Mouse (Mus musculus) heart, postnatal 36 days (tissue): Measurements from ENCODE around the gene Sacm1l. TPM values are rescaled to one million over a fixed set of nuclear protein-coding genes. Genes with fewer than 3 reads are reported as not detected.

Experiments used
- DNase-seq, 2 experiments: peaks; one replicate each; pipeline ENCODE4 v3.0.0; 2021 to 2022
- intact Hi-C: fragments of 180-260 bp; cut with DNase I; formaldehyde crosslinking; loops from one replicate; pipeline ENCODE4 v1.15.1; 2025
- total RNA-seq, 2 experiments: library from RNA; stranded (reverse); gene quantifications; 2 replicates each; pipeline ENCODE4 v1.2.3; 2021

Sacm1l gene
- total RNA-seq, 2 experiments from 2014 or later: 32.2 to 32.9 TPM

- intact Hi-C loops: no loop called here
- no peak for DNase-seq
Observed at GRCm38 (mm10) chr9:123507380-123507779, 22.2 kb upstream of the Sacm1l start.

- intact Hi-C loops: loop anchor here (2.0 kb wide), 1 partner anchor 16 kb away; no protein-coding TSS in a partner anchor
Observed at GRCm38 (mm10) chr9:123508986-123509385, 20.6 kb upstream of the Sacm1l start.

GRCm38 (mm10) chr9:123509638-123510604 lies 19.6 kb upstream of the Sacm1l start:
- intact Hi-C loops: loop anchor here (2.0 kb wide), 1 partner anchor 15 kb away; no protein-coding TSS in a partner anchor
- no peak for DNase-seq

More at GRCm38 (mm10) chr9:123508986-123509385, 20.6 kb upstream of the Sacm1l start:
- no peak for DNase-seq

- intact Hi-C loops: no loop called here
- DNase-seq: no peak
Observed at GRCm38 (mm10) chr9:123510926-123511325, 18.6 kb upstream of the Sacm1l start.

GRCm38 (mm10) chr9:123512482-123512881 lies 17.1 kb upstream of the Sacm1l start:
- intact Hi-C loops: no loop called here
- no peak for DNase-seq

GRCm38 (mm10) chr9:123515087-123515486 lies 14.5 kb upstream of the Sacm1l start:
- no peak for DNase-seq
- intact Hi-C loops: no loop called here

- DNase-seq: no peak
- intact Hi-C loops: no loop called here
Observed at GRCm38 (mm10) chr9:123516641-123517385, 12.7 kb upstream of the Sacm1l start.

- DNase-seq: no peak
- intact Hi-C loops: no loop called here
Observed at GRCm38 (mm10) chr9:123518969-123519894, 10.3 kb upstream of the Sacm1l start.

GRCm38 (mm10) chr9:123520735-123521134 lies 8.8 kb upstream of the Sacm1l start:
- no peak for DNase-seq
- intact Hi-C loops: loop anchor here (10.0 kb wide), 2 partner anchors 156 to 366 kb away; partner anchors contain the start of genes Clec3b and Lars2

GRCm38 (mm10) chr9:123523676-123524075 lies 5.9 kb upstream of the Sacm1l start:
- intact Hi-C loops: loop anchor here (2.0 to 10.0 kb wide), 3 partner anchors 15 to 369 kb away; partner anchors contain the start of genes Clec3b and Lars2

GRCm38 (mm10) chr9:123525095-123525494 lies 4.5 kb upstream of the Sacm1l start:
- peak; percentile 66 for DNase-seq
- intact Hi-C loops: loop anchor here (1.0 to 10.0 kb wide), 5 partner anchors 16 to 370 kb away; partner anchors contain the start of genes Clec3b, Lars2 and Tmem158

More at GRCm38 (mm10) chr9:123523676-123524075, 5.9 kb upstream of the Sacm1l start:
- DNase-seq: peak in 1 of 2 experiments; percentile 45

GRCm38 (mm10) chr9:123526502-123526901 lies 3.1 kb upstream of the Sacm1l start:
- DNase-seq: no peak
- intact Hi-C loops: loop anchor here (5.0 to 10.0 kb wide), 3 partner anchors 162 to 372 kb away; partner anchors contain the start of genes Clec3b, Lars2 and Tmem158

GRCm38 (mm10) chr9:123528087-123528925 lies 1.3 kb upstream of the Sacm1l start:
- intact Hi-C loops: loop anchor here (5.0 to 10.0 kb wide), 3 partner anchors 164 to 374 kb away; partner anchors contain the start of genes Clec3b, Lars2 and Tmem158
- no peak for DNase-seq

- DNase-seq: peak; percentile 56 to 63
- intact Hi-C loops: loop anchor here (5.0 to 10.0 kb wide), 3 partner anchors 164 to 374 kb away; partner anchors contain the start of genes Clec3b, Lars2 and Tmem158
Observed at GRCm38 (mm10) chr9:123528926-123529295, 648 bp upstream of the Sacm1l start.

- DNase-seq: no peak
- intact Hi-C loops: no loop called here
Observed at GRCm38 (mm10) chr9:123530158-123530475, 558 bp downstream of the Sacm1l start.

- intact Hi-C loops: no loop called here
- DNase-seq: no peak
Observed at GRCm38 (mm10) chr9:123530566-123531130, 1.1 kb downstream of the Sacm1l start.

GRCm38 (mm10) chr9:123531234-123531633 lies 1.7 kb downstream of the Sacm1l start:
- no peak for DNase-seq
- intact Hi-C loops: no loop called here

GRCm38 (mm10) chr9:123536613-123537012 lies 7.1 kb downstream of the Sacm1l start:
- intact Hi-C loops: no loop called here
- no peak for DNase-seq
